Mouse (Mus musculus) heart, embryonic 12.5 days (tissue): ENCODE measurements at regions not wholly inside any gene's neighbourhood (a gene's known extent, or its start where the extent isn't known, plus 50 kb on each side); places are given as distances from the start of the nearest gene placed in this dataset.
"Not testable (repeated sequence)": the region's sequence is repeated elsewhere in the genome, so short reads cannot be mapped to it uniquely, and the experiment has no call there.

Experiments used
- ATAC-seq: fragments of 200-750 bp; cut with Nextera tagmentation; 2 replicates; pipeline ENCODE4 v1.8.0; 2017; ENCODE audit warnings: moderate TSS enrichment, moderate library complexity; ENCODE audit not compliant: insufficient number of reproducible peaks, low FRiP score
- H3K27ac ChIP-seq: fragments of 300-500 bp; sonication (generic); 2 replicates; pipeline ENCODE4 v1.5.1; 2016; ENCODE audit warnings: mild to moderate bottlenecking, moderate library complexity; ENCODE audit not compliant: poor library complexity, severe bottlenecking
- H3K27me3 ChIP-seq: fragments of 300-500 bp; sonication (generic); replicated peaks from 2 replicates; pipeline ENCODE4 v1.6.1; 2016; ENCODE audit warnings: mild to moderate bottlenecking, moderate library complexity
- H3K36me3 ChIP-seq: fragments of 300-500 bp; sonication (generic); 2 replicates; pipeline ENCODE4 v1.6.1; 2016; ENCODE audit warnings: mild to moderate bottlenecking, moderate library complexity
- H3K4me1 ChIP-seq: fragments of 300-500 bp; sonication (generic); replicated peaks from 2 replicates; pipeline ENCODE4 v1.6.1; 2016; ENCODE audit warnings: mild to moderate bottlenecking
- H3K4me2 ChIP-seq: fragments of 300-500 bp; sonication (generic); 2 replicates; pipeline ENCODE4 v1.6.1; 2016; ENCODE audit warnings: mild to moderate bottlenecking, moderate library complexity
- H3K4me3 ChIP-seq: fragments of 300-500 bp; sonication (generic); 2 replicates; pipeline ENCODE4 v1.5.1; 2016; ENCODE audit warnings: mild to moderate bottlenecking
- H3K9ac ChIP-seq: fragments of 300-500 bp; sonication (generic); 2 replicates; pipeline ENCODE4 v1.6.1; 2016; ENCODE audit warnings: mild to moderate bottlenecking, moderate library complexity
- H3K9me3 ChIP-seq: fragments of 300-500 bp; sonication (generic); replicated peaks from 2 replicates; pipeline ENCODE4 v1.6.1; 2016; ENCODE audit warnings: mild to moderate bottlenecking, moderate library complexity
- WGBS: fragments of 180-500 bp; shearing (Covaris S2); methylation state at CpG from one replicate; pipeline ENCODE4 v1.1.7; 2016; 5-methylcytosine and 5-hydroxymethylcytosine counted together

- no peak overlapping the region for H3K27ac ChIP-seq
- no peak overlapping the region for H3K9ac ChIP-seq
- no peaks in the 10 kb centered on the region for H3K9me3 ChIP-seq
- 58% methylated on average over 6 of the region's 6 CpGs for WGBS
- H3K4me2 ChIP-seq: no peak overlapping the region
- ATAC-seq: no peak
- H3K36me3 ChIP-seq: no peaks in the 10 kb centered on the region
- H3K4me1 ChIP-seq: no peaks in the 10 kb centered on the region
- no peaks in the 10 kb centered on the region for H3K27me3 ChIP-seq
- H3K4me3 ChIP-seq: no peak overlapping the region
Measured at GRCm38 (mm10) chr12:40946888-40947287, 77.0 kb upstream of the Immp2l start.

- Histone ChIP-seq H3K9ac (no peak overlapping the region), H3K4me1 (no peaks in the 10 kb centered on the region), H3K27ac (no peak overlapping the region), H3K36me3 (no peaks in the 10 kb centered on the region), H3K9me3 (no peaks in the 10 kb centered on the region), H3K27me3 (no peaks in the 10 kb centered on the region), H3K4me2 (no peak overlapping the region), H3K4me3 (no peak overlapping the region)
- 69% methylated on average over 3 of the region's 3 CpGs for WGBS
- no peak for ATAC-seq
Measured at GRCm38 (mm10) chr12:40949580-40949979, 74.3 kb upstream of the Immp2l start.

GRCm38 (mm10) chr12:40958536-40958935 is 65.4 kb upstream of the Immp2l start:
- H3K9me3 ChIP-seq: no peaks in the 10 kb centered on the region
- no peak for ATAC-seq
- H3K27me3 ChIP-seq: no peaks in the 10 kb centered on the region
- H3K36me3 ChIP-seq: no peaks in the 10 kb centered on the region
- no peak overlapping the region for H3K4me3 ChIP-seq
- 74% methylated on average over 3 of the region's 3 CpGs for WGBS
- no peaks in the 10 kb centered on the region for H3K4me1 ChIP-seq
- no peak overlapping the region for H3K27ac ChIP-seq
- H3K4me2 ChIP-seq: no peak overlapping the region
- no peak overlapping the region for H3K9ac ChIP-seq

GRCm38 (mm10) chr12:40964996-40965395 is 58.9 kb upstream of the Immp2l start:
- Histone ChIP-seq H3K9me3 (no peaks in the 10 kb centered on the region), H3K36me3 (no peaks in the 10 kb centered on the region), H3K27me3 (no peaks in the 10 kb centered on the region), H3K27ac (no peak overlapping the region), H3K4me3 (no peak overlapping the region), H3K9ac (no peak overlapping the region), H3K4me2 (no peak overlapping the region), H3K4me1 (no peaks in the 10 kb centered on the region)
- 64% methylated on average over 2 of the region's 2 CpGs for WGBS
- no peak for ATAC-seq

- H3K4me2 ChIP-seq: no peak overlapping the region
- no peak for ATAC-seq
- no peaks in the 10 kb centered on the region for H3K36me3 ChIP-seq
- no peaks in the 10 kb centered on the region for H3K27me3 ChIP-seq
- H3K9me3 ChIP-seq: no peaks in the 10 kb centered on the region
- no peak overlapping the region for H3K27ac ChIP-seq
- no peak overlapping the region for H3K9ac ChIP-seq
- no peak overlapping the region for H3K4me3 ChIP-seq
- WGBS: 83% methylated on average over 2 of the region's 2 CpGs
- H3K4me1 ChIP-seq: no peaks in the 10 kb centered on the region
Measured at GRCm38 (mm10) chr12:40966308-40966707, 57.6 kb upstream of the Immp2l start.

- H3K9ac ChIP-seq, H3K4me1 ChIP-seq, H3K4me2 ChIP-seq, H3K9me3 ChIP-seq, H3K27ac ChIP-seq, H3K36me3 ChIP-seq, H3K4me3 ChIP-seq, H3K27me3 ChIP-seq, ATAC-seq: not testable (repeated sequence)
- 65% methylated on average over 6 of the region's 6 CpGs for WGBS
Measured at GRCm38 (mm10) chr12:40966723-40967122, 57.2 kb upstream of the Immp2l start.

- WGBS: 76% methylated on average over 3 of the region's 3 CpGs
- H3K9ac ChIP-seq: no peak overlapping the region
- ATAC-seq: no peak
Measured at GRCm38 (mm10) chr12:40972844-40973243, 51.0 kb upstream of the Immp2l start.

More at GRCm38 (mm10) chr12:40972844-40973243, 51.0 kb upstream of the Immp2l start:
- Histone ChIP-seq H3K27ac (no peak overlapping the region), H3K4me1 (no peaks in the 10 kb centered on the region), H3K4me2 (no peak overlapping the region), H3K36me3 (no peaks in the 10 kb centered on the region), H3K27me3 (no peaks in the 10 kb centered on the region), H3K9me3 (no peaks in the 10 kb centered on the region), H3K4me3 (no peak overlapping the region)
